Mouse (Mus musculus) liver, postnatal 0 days (tissue): Measurements from ENCODE around the gene Hsf5. TPM values are rescaled to one million over a fixed set of nuclear protein-coding genes. Genes with fewer than 3 reads are reported as not detected.

Experiments
- ATAC-seq: fragments of 200-750 bp; cut with Nextera tagmentation; 2 replicates; pipeline ENCODE4 v1.8.0; 2017; ENCODE audit warnings: mild to moderate bottlenecking, moderate library complexity
- DNase-seq: peaks from one replicate; pipeline ENCODE4 v3.0.0-alpha.2; 2016
- H3K27ac ChIP-seq: fragments of 300-500 bp; sonication (generic); 2 replicates; pipeline ENCODE4 v1.5.1; 2014; ENCODE audit warnings: antibody characterized with exemption, moderate library complexity, mild to moderate bottlenecking, low read depth
- H3K27me3 ChIP-seq: fragments of 300-500 bp; sonication (generic); 2 replicates; pipeline ENCODE4 v1.6.1; 2014; ENCODE audit warnings: low read length, control low read depth, mixed read lengths; ENCODE audit not compliant: insufficient read depth
- H3K36me3 ChIP-seq: fragments of 300-500 bp; sonication (generic); replicated peaks from 2 replicates; pipeline ENCODE4 v1.6.1; 2014; ENCODE audit warnings: mild to moderate bottlenecking, control low read depth, low read length, moderate library complexity, mixed read lengths; ENCODE audit not compliant: insufficient read depth
- H3K4me1 ChIP-seq: fragments of 300-500 bp; sonication (generic); 2 replicates; pipeline ENCODE4 v1.6.1; 2014; ENCODE audit warnings: antibody characterized with exemption, mild to moderate bottlenecking, control low read depth; ENCODE audit not compliant: insufficient read depth
- H3K4me2 ChIP-seq: fragments of 300-500 bp; sonication (generic); 2 replicates; pipeline ENCODE4 v1.6.1; 2014; ENCODE audit warnings: low read depth, mild to moderate bottlenecking, low read length, moderate library complexity, mixed read lengths
- H3K4me3 ChIP-seq: fragments of 300-500 bp; sonication (generic); 2 replicates; pipeline ENCODE4 v1.5.1; 2014; ENCODE audit warnings: low read depth, low read length
- H3K9ac ChIP-seq: fragments of 300-500 bp; sonication (generic); replicated peaks from 2 replicates; pipeline ENCODE4 v1.6.1; 2014; ENCODE audit warnings: mild to moderate bottlenecking, moderate library complexity
- H3K9me3 ChIP-seq: fragments of 300-500 bp; sonication (generic); 2 replicates; pipeline ENCODE4 v1.6.1; 2016; ENCODE audit warnings: mild to moderate bottlenecking, control low read depth, low read length, mixed read lengths
- CTCF ChIP-seq: sonication (generic); IDR thresholded peaks from 2 replicates; pipeline ENCODE4 v1.5.1; 2016; ENCODE audit warnings: antibody characterized with exemption, low read depth
- EP300 ChIP-seq: IDR thresholded peaks from 2 replicates; pipeline ENCODE4 v1.6.1; 2016; ENCODE audit warnings: antibody characterized with exemption, low read depth, mild to moderate bottlenecking
- whole genome bisulfite sequencing: fragments of 180-500 bp; shearing (Covaris S2); extraction: QIAGEN DNeasy Blood & Tissue Kit; methylation state at CpG from one replicate; pipeline ENCODE4 v1.1.7; 2014; ENCODE audit not compliant: insufficient replicate concordance; 5-methylcytosine and 5-hydroxymethylcytosine counted together
- polyA plus RNA-seq: library from polyadenylated mRNA; unstranded; fragments of >200 nt; fragmentation: Nextera tagmentation; extraction: Ambion mirVana; gene quantifications from 2 replicates; pipeline ENCODE4 v1.2.1, GENCODE M21; 2015

Gene Hsf5
- polyA plus RNA-seq, 1 experiment from 2014 or later, result not detected

DNA sequence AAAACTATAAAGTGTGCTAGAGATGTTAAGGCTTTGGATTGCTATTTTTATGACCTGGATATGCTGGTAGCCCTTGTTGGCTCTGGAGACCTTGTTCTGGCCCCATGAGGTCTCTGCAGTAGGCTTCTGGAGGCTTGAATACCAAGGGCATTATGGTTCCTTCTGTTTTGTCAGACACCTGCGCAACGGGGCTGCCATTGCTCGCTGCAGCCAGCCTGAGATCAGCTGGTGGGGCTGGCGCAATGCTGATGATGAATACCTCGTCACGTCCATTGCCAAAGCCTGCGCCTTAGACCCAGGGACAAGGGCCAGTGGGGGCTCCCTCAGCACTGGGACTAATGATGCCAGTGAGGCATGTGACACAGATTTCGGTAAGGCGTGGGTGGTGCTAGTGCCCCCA lies 14.7 kb upstream of the Hsf5 start:
- H3K4me1 ChIP-seq, result no peaks in the 10 kb centered on the region
- H3K9ac ChIP-seq, result no peak overlapping the region
- no peaks in the 10 kb centered on the region for H3K9me3 ChIP-seq
- ATAC-seq (no peak), DNase-seq (no peak)
- no peak overlapping the region for H3K4me2 ChIP-seq
- 86% methylated on average over 9 of the region's 9 CpGs for WGBS
- no peaks in the 10 kb centered on the region for H3K27me3 ChIP-seq
- peaks cover 89% of the 10 kb centered on the region for H3K36me3 ChIP-seq
- H3K27ac ChIP-seq, result no peak overlapping the region
- H3K4me3 ChIP-seq, result no peak overlapping the region
- no peak for TF ChIP-seq EP300
- no peak for TF ChIP-seq CTCF

DNA sequence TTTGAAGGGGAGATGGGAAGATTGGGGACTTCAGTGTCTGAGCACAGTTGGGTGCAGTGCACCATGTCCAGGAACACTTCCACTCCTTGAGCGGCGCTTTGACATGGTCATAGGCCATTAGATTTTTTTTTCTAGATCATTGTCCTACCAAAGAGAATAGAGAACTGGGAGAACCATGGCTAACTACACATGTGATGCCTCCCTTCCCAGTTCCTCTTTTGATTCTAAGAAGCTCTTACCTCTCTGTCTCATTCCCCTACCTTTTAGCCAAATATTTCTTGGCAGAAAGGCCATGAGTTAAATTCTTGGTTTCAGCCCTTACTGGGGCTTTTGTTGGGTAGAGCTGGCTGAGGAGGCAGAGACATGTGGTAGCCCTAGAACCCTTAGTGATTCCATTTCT lies 13.4 kb upstream of the Hsf5 start:
- no peak for ATAC-seq
- H3K9me3 ChIP-seq, result no peaks in the 10 kb centered on the region
- no peak overlapping the region for H3K4me2 ChIP-seq
- no peak overlapping the region for H3K9ac ChIP-seq
- no peak overlapping the region for H3K4me3 ChIP-seq
- 89% methylated on average over 2 of the region's 2 CpGs for WGBS
- peaks cover 90% of the 10 kb centered on the region for H3K36me3 ChIP-seq
- no peak overlapping the region for H3K27ac ChIP-seq
- no peaks in the 10 kb centered on the region for H3K27me3 ChIP-seq
- H3K4me1 ChIP-seq, result no peaks in the 10 kb centered on the region
- no peak for DNase-seq
- TF ChIP-seq EP300, result no peak
- TF ChIP-seq CTCF, result no peak

DNA sequence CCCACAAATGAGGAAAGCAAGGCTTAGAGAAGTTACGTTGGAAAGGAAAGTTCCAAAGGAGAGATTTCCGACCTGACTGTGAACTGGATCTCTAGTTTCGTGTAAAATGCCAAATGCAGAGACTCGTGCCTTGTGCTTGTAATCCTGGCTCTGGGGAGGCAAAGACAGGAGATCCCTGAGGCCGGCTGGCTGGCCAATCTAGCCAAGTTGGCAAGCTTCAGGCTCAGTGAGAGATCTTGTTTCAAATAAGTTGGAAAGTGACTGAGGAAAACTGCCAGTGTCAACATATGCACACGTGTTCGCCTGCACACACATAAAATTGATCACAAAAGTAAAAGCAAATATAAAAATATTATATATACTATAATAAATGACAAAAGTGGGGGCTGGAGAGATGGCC lies 7.7 kb upstream of the Hsf5 start:
- ATAC-seq (no peak), DNase-seq (no peak)
- no peaks in the 10 kb centered on the region for H3K27me3 ChIP-seq
- TF ChIP-seq CTCF (no peak), EP300 (no peak)
- no peaks in the 10 kb centered on the region for H3K9me3 ChIP-seq
- H3K4me1 ChIP-seq, result no peaks in the 10 kb centered on the region
- WGBS, result 86% methylated on average over 7 of the region's 7 CpGs
- no peak overlapping the region for H3K27ac ChIP-seq
- H3K4me2 ChIP-seq, result no peak overlapping the region
- no peak overlapping the region for H3K9ac ChIP-seq
- H3K4me3 ChIP-seq, result no peak overlapping the region
- H3K36me3 ChIP-seq, result peaks cover 85% of the 10 kb centered on the region

DNA sequence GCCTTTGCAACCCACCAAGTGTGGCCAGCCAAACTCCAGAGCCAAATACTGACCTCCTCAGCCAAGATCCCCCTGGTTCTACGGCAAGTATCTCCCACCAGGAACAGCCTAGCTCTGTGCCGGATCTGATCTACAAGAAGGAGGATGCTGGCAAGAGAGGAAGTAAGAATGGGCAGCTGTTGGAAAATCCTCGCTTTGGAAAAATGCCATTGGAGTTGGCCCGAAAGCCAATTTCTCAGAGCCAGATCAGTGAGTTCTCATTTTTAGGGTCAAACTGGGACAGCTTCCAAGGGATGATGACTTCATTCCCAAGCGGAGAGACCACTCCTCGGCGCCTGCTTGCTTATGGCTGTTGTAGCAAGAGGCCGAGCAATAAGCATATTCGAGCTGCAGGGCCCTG lies 5.4 kb upstream of the Hsf5 start:
- Histone ChIP-seq H3K4me1 (no peaks in the 10 kb centered on the region), H3K4me3 (no peak overlapping the region), H3K4me2 (no peak overlapping the region), H3K27ac (no peak overlapping the region), H3K36me3 (peaks cover 82% of the 10 kb centered on the region), H3K9ac (no peak overlapping the region), H3K9me3 (no peaks in the 10 kb centered on the region), H3K27me3 (no peaks in the 10 kb centered on the region)
- no peak for DNase-seq
- TF ChIP-seq CTCF (no peak), EP300 (no peak)
- WGBS, result 89% methylated on average over 9 of the region's 9 CpGs
- ATAC-seq, result no peak

DNA sequence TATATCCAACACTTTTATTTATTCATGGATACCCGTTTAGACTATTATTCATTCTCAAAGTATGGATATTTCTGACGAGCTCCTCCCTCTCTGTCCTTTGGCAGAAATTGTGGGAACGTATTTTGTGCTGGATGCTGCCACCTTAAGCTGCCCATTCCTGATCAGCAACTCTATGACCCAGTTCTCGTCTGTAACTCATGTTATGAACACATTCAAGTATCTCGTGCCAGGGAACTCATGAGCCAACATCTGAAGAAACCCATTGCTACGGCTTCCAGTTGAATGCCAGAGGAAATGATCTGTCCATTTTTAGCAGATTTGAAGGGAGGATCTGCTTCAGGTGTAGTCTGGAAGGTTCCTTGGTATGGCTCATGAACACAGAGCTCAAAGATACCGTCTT lies 3.0 kb upstream of the Hsf5 start:
- Histone ChIP-seq H3K9me3 (no peaks in the 10 kb centered on the region), H3K4me3 (no peak overlapping the region), H3K4me2 (no peak overlapping the region), H3K36me3 (peaks cover 77% of the 10 kb centered on the region), H3K27me3 (no peaks in the 10 kb centered on the region), H3K27ac (no peak overlapping the region), H3K4me1 (no peaks in the 10 kb centered on the region), H3K9ac (no peak overlapping the region)
- DNase-seq (no peak), ATAC-seq (no peak)
- WGBS, result 85% methylated on average over 7 of the region's 7 CpGs
- TF ChIP-seq EP300 (no peak), CTCF (no peak)

DNA sequence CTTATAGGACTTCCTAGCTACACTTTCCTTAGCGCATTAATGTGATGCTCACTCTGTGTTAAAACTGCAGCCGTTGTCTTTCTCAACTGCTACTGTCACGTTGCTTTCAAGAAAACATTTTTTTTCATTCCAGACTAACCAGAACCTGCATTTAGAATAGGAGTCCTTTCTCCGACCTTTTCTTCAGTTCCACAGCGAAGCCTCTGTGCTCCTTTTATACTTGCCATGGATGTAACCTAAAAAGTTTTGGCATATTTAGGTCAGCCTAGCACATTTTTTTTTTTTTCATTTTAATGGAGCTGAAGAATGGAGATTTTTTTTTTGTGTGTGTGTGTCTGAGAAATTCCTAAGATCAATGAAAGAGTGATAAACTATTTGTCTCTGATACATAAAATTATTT lies 1.4 kb upstream of the Hsf5 start:
- Histone ChIP-seq H3K27me3 (no peaks in the 10 kb centered on the region), H3K36me3 (peaks cover 71% of the 10 kb centered on the region)
- WGBS, result 85% methylated on average over 5 of the region's 5 CpGs

DNA sequence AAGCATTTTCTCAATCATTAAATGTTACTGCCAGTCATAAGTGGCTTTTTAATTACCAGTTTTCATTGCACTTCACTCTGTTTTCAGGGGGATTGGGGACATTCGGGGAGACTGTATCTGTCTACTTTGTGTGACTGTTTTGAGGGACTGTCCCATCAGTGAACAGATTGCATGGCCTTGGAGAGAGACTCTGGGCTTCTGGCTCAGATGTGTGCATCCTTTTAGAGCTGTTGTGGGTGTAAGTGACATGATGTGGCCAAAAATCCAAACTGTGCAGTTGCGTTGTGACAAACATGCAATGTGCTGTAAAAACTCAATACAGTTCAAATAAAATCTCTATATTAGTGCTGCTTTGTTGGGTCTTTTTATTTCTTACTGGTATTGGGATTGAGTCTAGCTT lies 1.0 kb upstream of the Hsf5 start:
- 88% methylated on average over 2 of the region's 2 CpGs for WGBS
- Histone ChIP-seq H3K27ac (no peak overlapping the region), H3K4me1 (no peaks in the 10 kb centered on the region), H3K9ac (no peak overlapping the region), H3K27me3 (no peaks in the 10 kb centered on the region), H3K4me2 (no peak overlapping the region), H3K36me3 (peaks cover 69% of the 10 kb centered on the region), H3K9me3 (no peaks in the 10 kb centered on the region), H3K4me3 (no peak overlapping the region)
- ATAC-seq (no peak), DNase-seq (no peak)
- TF ChIP-seq EP300, result no peak
- TF ChIP-seq CTCF, result no peak

More for the DNA sequence above, 1.4 kb upstream of the Hsf5 start:
- H3K9ac ChIP-seq, result no peak overlapping the region
- H3K9me3 ChIP-seq, result no peaks in the 10 kb centered on the region
- H3K4me2 ChIP-seq, result no peak overlapping the region
- no peak overlapping the region for H3K4me3 ChIP-seq
- H3K27ac ChIP-seq, result no peak overlapping the region
- no peaks in the 10 kb centered on the region for H3K4me1 ChIP-seq
- ATAC-seq, result no peak
- DNase-seq, result no peak
- TF ChIP-seq CTCF (no peak), EP300 (no peak)
